Mouse (Mus musculus): ENCODE measurements at regions not wholly inside any gene's neighbourhood (a gene's known extent, or its start where the extent isn't known, plus 50 kb on each side); places are given as distances from the start of the nearest gene placed in this dataset.

DNA sequence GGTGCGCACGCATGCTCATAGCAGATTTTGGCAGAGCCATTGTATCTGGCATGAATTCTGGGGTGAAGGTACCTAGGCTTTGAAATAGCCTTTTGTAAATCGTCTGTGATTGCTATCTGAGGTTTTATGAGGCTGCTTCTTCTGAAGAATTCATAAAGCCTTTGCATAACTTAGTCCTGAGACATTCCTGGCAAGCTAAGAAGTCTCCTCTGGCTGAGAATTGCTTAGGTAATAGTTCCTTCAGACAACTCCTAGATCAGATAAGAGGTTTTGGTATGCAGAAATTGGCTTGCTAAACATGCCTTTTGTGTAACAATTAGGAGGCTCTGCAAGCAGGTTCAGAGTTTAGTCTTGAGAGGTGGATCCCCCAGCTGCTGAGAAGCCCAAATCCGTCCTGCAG is 82.7 kb downstream of the Pmp22 start:
- TF ChIP-seq CTCF (conservative IDR thresholded peaks at IDR 0.05; ENCODE audit: low read length): no peak
- TF ChIP-seq POU5F1 (IDR thresholded peaks at IDR 0.05; ENCODE audit: borderline replicate concordance, low read length): no peak

All from E14TG2a.4 (cell line).